Mouse (Mus musculus) monocyte, adult 5-6 weeks (primary cell): ENCODE data around the gene Serpinb9e. TPM values are rescaled to one million over a fixed set of nuclear protein-coding genes. Genes with fewer than 3 reads are reported as not detected.
"Not testable (repeated sequence)": the region's sequence is repeated elsewhere in the genome, so short reads cannot be mapped to it uniquely, and the experiment has no call there.

Source experiments
- ATAC-seq: fragments of 153-309, 156-312 bp; replicated peaks from 2 replicates; pipeline ENCODE4 v1.8.0; 2017; ENCODE audit warnings: mild to moderate bottlenecking; ENCODE audit not compliant: low TSS enrichment, insufficient number of reproducible peaks, severe bottlenecking, poor library complexity, low FRiP score
- total RNA-seq: library from RNA; stranded (forward); fragments of 200-1000, 200-491, 200-594 nt; gene quantifications from 3 replicates; pipeline ENCODE4 v1.2.3, GENCODE M21; 2017

Gene Serpinb9e
- not detected in 3 replicates for total RNA-seq

DNA sequence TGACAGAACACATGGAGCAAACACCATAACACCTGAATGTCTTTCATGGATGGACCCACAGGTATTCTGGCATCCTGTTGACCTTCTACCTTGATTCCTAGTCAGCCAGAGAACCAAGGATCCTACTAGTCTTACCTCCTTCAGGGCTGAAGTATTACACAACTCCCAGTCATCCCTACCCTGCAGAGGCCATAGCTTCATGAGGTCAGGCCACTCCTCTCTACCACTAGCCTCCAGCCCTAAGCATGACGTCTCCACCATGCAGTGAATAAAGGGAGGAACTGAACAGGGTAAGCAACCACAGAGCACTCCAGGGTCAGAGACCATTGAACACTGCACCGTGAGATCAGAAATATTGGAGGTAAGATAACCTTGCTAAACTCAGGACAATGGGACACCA is at the start of gene Serpinb9e:
Gene Serpinb9e (plus strand): TSS at position 301 of the 400 bp plus-strand sequence.
- not testable (repeated sequence) for ATAC-seq

DNA sequence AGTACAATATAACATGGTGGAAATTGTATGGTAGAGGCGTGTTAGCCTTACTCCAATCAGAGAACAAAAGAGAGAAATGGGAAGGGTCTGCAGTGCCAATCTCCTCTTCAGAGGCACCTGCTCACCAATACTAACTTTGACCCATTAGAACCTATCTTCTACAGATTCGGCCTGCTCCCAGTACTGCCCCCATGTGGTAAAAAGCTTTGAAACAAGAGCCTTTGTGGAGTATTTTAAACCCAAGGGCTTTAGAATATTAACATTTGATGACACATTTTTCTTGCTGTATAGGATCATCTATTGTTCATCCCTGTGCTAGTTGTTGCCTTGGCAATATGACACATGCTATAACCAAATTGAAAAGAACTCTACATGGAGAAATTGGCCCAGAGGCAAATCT is 49.7 kb upstream of the Serpinb9e start:
- no peak for ATAC-seq

DNA sequence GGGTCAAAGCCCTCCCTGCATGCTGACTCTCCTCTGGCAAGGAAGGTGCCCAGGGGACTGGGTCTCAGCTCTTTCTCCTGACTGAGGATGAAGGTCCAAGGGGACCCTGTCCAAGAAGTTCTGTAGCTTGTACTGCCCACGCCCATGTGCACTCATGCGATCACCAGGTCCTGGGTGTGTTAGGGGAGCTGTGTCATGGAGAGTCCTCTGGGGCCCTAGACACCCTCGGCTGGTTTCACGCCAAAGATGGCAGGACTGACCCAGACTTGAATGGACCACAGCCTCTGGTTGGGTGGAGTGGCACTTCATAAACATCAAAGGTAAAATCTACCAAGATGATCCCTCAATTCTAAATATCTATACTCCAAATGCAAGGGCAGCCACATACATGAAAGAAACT is 59.2 kb downstream of the Serpinb9e start:
- not testable (repeated sequence) for ATAC-seq

Other genes with a start within 250 kb of the Serpinb9e start
- 145 to 315 TPM (median 203 TPM) in 3 replicates for gene Serpinb9, start 246.4 kb upstream of the Serpinb9e start, total RNA-seq
- 34.6 to 61.0 TPM (median 35.2 TPM) in 3 replicates for gene Serpinb9b, start 222.2 kb upstream of the Serpinb9e start, total RNA-seq
- 0.19 to 2.9 TPM in 2 of 3 replicates, not detected in the other for gene Serpinb1b, start 171.0 kb upstream of the Serpinb9e start, total RNA-seq
- gene Serpinb9c, start 89.9 kb upstream of the Serpinb9e start, total RNA-seq, result not detected in 3 replicates
- gene Serpinb9d, start 56.7 kb upstream of the Serpinb9e start, total RNA-seq, result not detected in 3 replicates
- not detected in 3 replicates for gene Serpinb9f, start 74.5 kb downstream of the Serpinb9e start, total RNA-seq
- not detected in 3 replicates for gene Gm11397, start 146.1 kb downstream of the Serpinb9e start, total RNA-seq
- gene Serpinb9g, start 235.2 kb downstream of the Serpinb9e start, total RNA-seq, result not detected in 3 replicates